Mouse (Mus musculus) ovary, postnatal 14 days (tissue): ENCODE measurements around the gene Marveld3.

Source experiments
- DNase-seq: peaks from one replicate; pipeline ENCODE4 v3.0.0; 2022; ENCODE audit warnings: low spot score

The Marveld3 gene

GRCm38 (mm10) chr8:109903909-109904469 is 58.0 kb downstream of the Marveld3 start:
- no peak for DNase-seq

GRCm38 (mm10) chr8:109902379-109902778 is 59.6 kb downstream of the Marveld3 start:
- DNase-seq: no peak
